Mouse (Mus musculus): ENCODE data around the gene Gin1. TPM values are rescaled to one million over a fixed set of nuclear protein-coding genes. Genes with fewer than 3 reads are reported as not detected.

The Gin1 gene
- 9.3 to 10.5 TPM (median 10.3 TPM) in 4 replicates for total RNA-seq (2023; ENCODE audit: inconsistent age)

GRCm38 (mm10) chr1:97769904-97770753, at the start of gene Gin1, which contains the start of gene Ppip5k2:
Gene Gin1 (plus strand): TSS chr1:97770172.
Gene Ppip5k2 (minus strand): TSS chr1:97770411.

Other genes starting within 250 kb of the Gin1 start
- 76.4 to 103 TPM (median 81.2 TPM) in 4 replicates for gene D1Ertd622e, start 108.1 kb upstream of the Gin1 start, total RNA-seq (2023; ENCODE audit: inconsistent age)
- 48.2 to 53.8 TPM (median 51.6 TPM) in 4 replicates for gene Ppip5k2, start 239 bp downstream of the Gin1 start, total RNA-seq (2023; ENCODE audit: inconsistent age)